Mouse (Mus musculus): ENCODE measurements around the gene Tgfbrap1.
"Not testable (repeated sequence)": the region's sequence is repeated elsewhere in the genome, so short reads cannot be mapped to it uniquely, and the experiment has no call there.

Gene Tgfbrap1

DNA sequence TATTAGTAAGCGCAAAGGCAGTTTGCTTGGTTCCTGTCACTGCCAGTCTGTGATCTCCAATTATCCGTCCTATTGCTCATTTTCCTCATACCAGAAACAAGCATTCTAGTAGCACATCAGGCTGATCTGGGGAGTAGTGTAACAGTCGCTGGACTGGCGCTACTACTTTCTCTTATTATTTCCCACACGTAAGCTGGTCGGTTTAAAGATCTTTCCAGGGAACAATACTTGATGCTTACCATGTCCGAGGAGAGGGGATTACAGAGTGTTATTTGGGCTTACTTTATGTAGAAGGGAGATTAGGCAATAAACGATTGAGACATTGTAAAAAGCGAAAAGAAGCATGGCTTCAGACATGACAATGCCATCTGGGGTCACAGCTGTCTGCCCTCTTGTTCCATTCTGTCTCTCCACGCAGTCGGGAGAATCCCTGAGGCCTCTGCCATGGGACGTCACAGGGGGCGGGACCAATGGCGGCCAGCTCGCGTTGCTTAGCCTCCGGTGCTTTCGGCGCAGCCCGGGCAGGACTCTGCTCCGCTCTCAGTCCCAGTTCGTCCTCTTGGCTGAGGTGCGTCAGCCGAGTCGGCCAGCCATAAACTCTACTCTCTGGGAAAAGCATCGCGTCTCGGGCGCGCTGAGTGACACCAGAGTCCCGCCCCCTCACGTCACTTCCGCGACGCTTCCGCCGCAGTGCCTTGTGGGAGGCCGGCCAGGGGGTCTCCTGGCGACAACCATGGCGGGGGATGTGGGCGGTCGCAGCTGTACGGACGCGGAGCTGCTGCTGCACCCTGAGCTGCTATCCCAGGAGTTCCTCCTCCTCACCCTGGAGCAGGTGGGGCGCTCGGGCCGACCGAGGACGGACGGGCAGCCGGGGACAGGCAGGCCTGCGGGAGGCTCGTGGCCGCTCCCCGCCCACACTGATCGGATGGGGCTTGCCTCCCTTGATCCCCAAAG, at the start of gene Tgfbrap1, which contains the start of gene AI597479:
TSS of gene Tgfbrap1 (minus strand) at position 607 of the 954 bp plus-strand sequence.
TSS of gene AI597479 (plus strand) at position 680 of the 954 bp plus-strand sequence.
- DNase-seq (ENCODE audit: low spot score) = peak; percentile 88

DNA sequence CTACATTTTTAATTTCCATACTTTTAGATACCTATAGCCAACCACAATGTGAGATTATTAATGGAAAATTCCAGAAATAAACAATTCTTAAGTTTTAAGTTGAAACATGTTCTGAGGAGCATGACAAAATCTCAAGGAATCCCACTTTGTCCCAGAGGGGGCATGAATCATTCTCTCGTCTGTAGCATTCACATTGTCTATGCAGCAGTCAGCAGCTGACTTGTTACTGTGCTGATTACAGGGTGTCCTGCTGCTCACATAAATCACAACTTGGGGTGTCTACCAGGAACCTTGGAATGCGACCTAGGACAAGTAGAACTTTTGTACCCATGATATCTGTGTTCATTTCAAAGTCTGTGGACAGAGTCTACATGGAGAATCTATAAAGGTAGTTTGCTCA, 49.0 kb upstream of the Tgfbrap1 start:
- DNase-seq (ENCODE audit: low spot score) = no peak

DNA sequence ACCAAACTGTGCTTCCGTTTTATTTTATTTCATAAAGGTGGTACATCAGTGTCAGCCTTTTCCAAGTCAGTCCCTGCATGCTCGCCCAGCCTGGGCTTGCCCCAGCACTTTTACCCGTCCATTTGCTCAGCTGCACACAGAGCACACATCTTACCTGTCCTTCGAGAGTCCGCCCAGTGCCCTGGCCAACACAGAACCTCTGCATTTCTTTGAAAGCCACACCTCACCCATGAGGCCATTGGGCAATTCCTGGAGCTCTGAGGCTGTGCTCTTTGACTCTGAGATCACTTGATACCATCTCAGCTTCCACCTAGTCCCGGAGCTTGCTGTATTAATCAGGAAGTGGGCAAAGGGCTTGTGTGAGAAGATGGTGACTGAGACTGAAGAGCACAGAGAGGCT, 47.0 kb upstream of the Tgfbrap1 start:
- no peak for DNase-seq (ENCODE audit: low spot score)

DNA sequence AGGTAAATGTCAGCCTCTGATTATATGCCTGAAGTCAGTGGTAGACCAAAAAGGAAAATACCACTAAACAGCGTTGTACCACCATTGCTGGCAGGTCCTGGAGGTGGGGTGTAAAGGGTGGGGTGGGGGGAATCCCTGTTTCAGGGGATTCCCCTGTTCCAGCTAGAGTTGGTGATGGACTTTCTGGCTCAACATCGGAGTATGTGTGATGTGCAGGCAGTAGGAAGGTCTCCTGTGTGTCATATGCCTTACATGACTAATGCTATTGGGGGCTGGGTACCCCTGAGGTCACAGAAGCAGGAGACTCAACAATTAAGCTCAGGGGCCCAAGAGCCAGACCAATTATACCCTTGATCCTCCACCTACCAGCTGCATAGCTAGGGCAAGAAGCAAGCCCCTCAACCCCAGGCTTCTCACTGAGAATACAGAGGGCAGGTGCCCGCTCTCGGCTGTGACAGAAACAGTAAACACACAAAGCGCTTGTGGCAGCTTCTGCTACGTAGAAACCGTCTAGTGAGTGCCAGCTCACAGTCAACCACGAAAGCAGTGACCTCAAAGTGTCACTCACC, 46.0 kb upstream of the Tgfbrap1 start:
- no peak for DNase-seq (ENCODE audit: low spot score)

DNA sequence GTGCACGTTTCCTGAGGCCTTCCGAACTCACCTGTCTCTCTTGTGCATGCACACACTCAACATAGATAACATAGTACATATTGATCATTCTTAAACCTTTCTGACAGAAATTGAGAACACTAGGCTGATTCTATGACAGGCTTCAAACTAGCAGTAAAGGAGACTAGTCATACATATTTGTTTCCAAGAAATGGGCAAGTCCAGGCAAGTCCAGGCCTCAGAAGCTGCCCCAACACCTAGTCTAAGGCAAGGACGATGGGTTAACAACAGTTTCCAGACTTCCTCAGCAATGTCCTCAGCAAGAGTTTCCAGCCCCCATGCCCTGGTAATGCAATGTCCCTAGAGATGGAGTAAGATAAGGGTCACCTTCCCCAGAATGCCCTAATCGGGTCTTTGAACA, 45.4 kb upstream of the Tgfbrap1 start:
- DNase-seq (ENCODE audit: low spot score) = no peak

DNA sequence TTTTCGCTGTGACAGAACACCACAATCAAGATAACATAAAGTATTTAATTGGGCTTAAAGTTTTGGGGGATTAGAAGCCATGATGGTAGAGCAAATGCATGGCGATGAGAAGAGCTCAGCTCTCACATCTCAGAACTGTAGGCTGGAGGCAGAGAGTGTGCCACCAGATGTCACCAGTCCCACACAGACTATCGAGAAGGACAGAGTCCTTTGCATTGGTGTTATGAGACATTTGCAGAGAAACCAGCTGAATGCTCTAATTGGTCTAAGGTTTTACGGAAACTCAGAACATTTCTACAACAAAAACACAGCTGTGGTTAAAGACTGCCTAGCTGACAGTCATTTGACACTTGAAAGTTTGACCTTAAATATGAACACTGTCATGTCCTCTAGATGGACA, 44.8 kb upstream of the Tgfbrap1 start:
- no peak for DNase-seq (ENCODE audit: low spot score)

DNA sequence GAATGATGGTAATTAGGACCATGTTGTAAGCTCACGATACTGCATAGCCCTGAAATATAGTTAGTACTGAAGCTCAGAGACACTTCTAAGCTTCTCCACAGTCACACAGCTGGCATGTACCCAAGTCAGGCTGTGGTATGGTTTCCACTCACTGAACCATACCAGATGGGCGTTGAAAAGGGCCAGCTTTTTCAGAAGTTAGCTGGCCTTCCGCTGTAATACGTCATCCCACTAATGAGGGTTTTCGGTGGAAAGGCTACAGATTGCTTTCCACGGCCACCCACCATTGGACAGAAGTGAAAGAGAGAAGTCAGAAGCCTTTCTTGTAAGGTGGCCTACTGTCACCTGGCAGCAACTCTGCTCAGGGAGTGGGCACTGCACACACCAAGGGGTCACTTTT, 44.4 kb upstream of the Tgfbrap1 start:
- no peak for DNase-seq (ENCODE audit: low spot score)

DNA sequence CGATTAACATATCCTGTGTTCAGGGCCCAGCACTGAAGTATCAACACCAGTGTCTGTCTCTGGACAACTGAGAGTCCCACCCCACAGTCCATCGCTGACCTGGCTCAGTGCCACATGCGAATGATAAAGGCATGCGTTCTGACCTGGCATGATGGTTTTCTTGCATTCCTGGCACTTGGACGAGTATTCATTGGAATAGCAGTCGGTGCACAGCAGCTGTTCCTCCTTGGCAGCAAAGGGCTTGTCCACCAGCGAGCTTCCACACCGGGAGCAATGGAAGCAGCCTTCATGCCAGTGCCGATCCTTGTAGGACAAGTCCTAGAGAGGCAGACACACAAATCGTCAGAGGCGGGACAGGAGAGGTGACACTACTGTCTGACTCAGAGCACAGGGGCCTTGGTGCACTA, 43.1 kb upstream of the Tgfbrap1 start:
- DNase-seq (ENCODE audit: low spot score) = no peak

DNA sequence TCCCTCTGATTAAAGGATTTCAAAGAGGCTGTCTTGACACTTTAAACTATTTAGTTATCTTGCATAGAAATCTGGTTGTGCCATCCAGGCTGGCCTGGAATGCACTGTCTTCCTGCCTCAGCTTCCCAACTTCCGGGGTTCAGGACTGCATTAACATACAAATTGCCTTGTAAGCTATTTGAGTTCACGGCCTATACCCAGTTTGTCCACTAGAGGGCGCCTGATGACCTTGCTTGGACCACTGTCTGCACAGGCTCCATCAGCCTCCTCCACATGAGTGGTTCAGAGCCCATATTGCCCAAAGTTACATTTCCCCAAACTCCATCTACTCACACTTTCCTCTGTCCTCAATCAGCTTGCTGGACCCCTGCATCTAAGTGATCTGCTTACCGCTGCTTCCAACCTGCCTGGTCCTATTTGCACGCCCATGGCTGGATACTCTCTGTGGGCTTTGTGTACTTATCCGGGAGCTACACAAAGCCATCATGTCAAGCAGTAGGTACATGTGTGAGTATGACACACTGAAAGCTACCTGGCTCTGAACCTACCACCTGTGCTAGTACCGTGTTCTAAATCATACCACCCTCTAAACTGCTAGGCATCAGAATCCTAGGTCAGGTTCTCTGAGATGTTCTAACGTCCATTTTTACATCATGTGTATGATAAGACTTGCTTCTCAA, 41.3 kb upstream of the Tgfbrap1 start:
- DNase-seq (ENCODE audit: low spot score) = peak; percentile 65

DNA sequence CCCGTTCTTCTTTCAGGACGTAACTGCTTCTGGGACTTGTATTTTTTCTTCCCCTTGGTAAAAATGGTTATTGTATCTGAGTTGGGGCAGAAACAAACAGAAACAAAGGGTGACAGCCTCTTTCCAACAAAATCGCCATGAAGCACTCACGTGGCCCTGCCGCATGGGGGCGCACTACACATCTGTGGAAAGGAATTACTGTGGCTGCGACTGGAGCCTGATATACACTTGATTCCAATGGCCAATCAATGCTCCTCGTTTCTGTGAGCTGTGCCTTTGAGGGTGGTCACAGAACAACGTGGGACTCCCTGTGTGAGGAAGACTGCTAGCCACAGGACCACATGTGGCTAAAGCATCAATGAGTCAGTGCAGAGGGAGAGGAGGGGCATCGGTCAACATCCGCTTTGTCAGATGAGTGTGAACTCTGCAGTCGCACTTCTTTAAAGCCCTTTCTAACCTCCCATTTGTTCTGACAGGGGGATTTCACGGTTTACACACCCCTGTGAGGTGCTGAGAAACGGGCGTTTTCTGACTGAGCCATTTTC, 39.9 kb upstream of the Tgfbrap1 start:
- DNase-seq (ENCODE audit: low spot score) = no peak

DNA sequence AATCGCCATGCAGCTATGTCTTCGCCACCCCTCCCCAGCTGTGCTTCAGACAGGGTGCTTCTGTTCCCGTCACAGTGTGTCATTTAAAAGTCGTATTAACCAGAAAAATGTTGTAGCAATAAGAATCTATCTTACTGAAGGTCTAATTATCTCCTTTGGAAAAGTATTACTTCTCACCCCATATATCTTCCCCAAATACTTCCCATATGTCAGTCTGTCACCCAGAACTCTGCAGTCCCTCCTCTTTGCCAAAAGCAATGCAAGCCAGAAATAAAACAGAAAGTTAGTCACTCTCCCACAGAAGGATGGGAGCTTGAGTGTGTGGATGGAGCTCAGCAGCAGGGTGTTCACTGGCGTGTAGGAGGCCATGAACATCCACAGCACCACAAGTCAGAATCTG, 38.9 kb upstream of the Tgfbrap1 start:
- DNase-seq (ENCODE audit: low spot score) = no peak

DNA sequence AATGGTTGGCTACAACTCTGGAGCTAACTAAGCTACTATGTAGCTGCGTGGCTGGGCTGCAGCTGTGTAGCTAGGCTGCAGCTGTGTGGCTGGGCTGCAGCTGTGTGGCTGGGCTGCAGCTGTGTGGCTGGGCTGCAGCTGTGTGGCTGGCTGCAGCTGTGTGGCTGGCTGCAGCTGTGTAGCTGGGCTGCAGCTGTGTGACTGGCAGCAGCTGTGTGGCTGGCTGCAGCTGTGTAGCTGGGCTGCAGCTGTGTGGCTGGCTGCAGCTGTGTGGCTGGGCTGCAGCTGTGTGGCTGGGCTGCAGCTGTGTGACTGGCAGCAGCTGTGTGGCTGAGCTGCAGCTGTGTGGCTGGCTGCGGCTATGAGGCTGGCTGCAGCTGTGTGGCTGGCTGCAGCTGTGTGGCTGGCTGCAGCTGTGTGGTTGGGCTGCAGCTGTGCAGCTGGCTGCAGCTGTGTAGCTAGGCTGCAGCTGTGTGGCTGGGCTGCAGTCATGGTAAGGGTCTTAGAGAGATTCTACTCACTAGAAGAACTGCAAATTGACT, 38.1 kb upstream of the Tgfbrap1 start:
- not testable (repeated sequence) for DNase-seq (ENCODE audit: low spot score)

DNA sequence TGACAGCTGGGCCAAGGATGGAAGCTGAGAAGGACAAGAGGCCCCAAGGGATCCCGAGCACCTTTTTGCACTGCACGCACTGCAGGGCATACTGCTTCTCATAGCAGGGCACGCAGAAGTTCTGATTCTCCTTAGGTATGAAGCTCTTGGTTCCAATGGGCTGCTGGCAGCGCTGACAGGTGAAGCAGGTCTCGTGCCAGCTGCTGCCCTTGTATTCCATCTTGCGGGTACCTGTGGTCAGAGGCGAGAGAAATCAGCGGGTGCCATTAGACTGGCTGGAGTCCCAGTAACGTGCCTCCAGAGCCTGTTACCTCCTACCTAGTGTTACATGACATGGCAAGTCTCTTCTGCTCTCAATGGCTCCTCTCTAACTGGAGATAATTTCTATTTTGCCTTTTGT, 33.2 kb upstream of the Tgfbrap1 start:
- DNase-seq (ENCODE audit: low spot score) = no peak

DNA sequence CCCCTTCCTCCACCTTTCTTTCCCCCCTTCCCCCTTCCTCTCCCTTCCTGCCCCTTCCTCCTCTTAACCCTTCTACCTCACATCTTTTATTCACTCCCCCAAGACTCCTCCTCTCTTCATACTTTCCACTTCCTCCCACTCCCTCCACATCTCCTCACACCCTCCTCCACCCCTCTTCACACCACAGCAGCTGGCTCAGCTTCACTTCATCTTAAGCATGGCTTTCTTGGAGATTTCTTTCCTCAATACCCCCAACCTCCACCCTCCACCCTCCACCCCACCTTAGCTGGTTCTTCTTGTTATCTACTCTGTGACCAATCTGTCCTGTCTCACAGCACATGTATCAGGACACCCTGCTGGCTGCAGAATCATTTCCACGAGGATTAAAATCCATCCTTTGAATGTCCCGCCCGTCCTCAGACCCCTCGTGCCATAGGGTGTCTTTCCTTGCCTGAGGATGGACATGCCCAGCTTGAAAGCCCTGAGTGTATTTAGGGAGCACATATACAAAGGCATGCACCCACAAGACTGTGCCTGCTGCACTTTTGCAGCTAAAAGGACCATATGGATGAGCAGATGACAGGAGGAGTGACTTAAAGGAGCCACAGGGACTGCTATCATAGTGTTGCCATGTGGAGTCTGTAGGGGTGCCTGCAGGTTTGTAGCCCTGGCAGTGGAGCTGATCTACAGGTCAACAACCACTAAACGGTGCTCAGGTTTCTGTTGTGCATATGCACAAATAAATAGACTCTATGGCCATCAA, 32.0 kb upstream of the Tgfbrap1 start:
- no peak for DNase-seq (ENCODE audit: low spot score)

DNA sequence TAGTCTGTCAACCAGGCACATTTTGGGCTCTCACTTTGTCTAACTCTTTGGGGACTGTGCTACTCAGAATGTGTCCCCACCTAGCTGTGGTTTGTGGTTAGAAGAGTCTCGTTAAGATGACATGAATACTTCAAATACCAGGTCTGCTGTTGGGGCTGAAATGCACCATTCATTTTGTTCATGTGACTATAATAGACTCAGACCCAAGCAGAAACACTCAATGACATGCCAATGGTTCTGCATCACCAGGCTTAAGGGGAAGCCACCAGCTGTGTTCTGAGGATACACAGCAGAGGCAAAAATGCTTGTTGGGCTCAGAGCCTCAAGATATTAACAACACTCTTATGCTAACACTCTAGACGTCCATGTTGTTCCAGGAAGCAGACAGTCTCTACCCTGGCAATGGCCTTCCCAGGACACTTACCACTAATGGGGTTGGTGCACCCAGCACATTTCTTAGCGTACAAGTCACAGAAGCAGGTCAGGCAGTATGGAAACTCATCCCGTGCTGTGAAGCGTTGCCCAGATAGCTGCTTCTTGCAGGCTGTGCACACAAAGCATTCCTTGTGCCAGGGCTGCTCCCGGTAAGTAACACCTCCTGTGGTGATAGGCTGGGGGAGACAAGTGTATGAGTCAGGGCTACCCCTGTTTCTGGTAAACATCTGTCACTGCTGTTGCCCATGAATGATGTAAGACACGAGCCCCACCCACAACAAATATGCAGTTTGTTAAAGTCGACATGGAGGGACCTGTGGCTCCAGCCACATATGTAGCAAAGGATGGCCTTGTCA, 29.6 kb upstream of the Tgfbrap1 start:
- no peak for DNase-seq (ENCODE audit: low spot score)

DNA sequence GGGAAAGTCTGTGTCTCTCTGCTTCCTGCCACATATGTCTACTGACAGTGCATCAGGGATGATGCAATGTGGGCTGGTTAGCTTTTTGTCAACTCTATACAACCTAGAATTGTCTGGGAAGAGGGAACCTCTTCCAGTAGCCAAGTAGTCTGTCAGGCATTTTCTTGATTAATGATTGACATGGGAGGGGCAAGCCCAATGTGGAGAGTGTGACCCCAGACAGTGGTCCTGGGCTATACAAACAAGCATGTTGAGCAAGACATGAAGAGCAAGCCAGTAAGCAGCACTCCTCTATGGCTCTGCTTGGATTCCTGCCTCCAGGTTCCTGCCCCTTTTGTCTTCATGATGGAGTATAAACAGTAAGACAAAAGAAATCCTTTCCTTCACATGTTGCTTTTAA, 28.8 kb upstream of the Tgfbrap1 start:
- DNase-seq (ENCODE audit: low spot score) = no peak

DNA sequence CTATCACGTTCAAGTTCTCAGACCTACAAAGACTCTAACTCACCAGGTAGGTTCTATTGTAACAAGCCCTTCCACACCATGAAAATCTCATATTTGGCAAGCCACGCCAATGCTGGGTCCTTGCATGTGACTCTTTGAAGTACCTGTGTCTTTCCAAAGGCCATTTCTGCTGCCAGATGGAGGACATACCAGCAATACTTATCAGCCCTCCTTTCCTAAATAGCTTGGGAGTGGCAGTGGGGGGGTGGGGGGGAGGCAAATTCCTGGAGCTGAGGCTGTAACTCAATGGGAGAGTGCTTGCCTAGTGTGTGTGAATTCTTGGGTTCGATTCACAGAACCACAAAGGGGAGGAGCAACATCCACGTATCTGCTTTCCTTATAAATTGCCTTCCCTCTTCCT, 26.3 kb upstream of the Tgfbrap1 start:
- no peak for DNase-seq (ENCODE audit: low spot score)

DNA sequence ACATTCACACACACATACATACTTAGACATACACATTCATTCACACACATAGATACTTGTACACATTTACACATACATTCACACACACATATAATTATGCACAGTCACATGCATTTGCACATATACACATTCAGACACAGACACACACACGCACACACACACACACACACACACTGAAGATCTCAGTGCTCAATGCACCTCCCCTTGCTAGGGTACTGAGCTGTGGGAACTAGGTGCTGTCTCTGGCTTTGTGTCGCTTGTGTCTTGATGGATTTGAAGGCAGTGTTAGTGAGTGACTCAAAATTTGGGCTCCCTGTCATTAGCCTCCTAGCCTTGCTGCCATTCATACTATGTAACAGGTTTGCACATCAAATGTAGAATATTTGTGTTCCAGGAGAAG, 24.2 kb upstream of the Tgfbrap1 start:
- DNase-seq (ENCODE audit: low spot score) = no peak

DNA sequence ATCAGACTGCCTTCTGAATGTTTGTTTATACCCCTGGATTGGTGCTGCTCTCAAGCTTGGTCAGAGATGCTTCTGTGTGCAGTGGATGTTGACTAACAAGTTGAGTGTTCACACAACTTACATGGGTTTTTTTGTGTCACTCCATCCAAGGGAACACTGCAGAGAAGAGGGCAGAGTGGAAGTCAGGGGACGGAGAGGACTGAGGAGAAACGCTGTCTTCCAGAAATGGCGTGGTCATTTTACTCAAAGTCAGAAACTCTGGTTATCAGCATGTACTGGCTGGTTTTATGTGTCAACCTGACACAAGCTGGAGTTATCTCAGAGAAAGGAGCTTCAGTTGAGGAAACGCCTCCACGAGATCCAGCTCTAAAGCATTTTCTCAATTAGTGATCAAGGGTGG, 22.5 kb upstream of the Tgfbrap1 start:
- no peak for DNase-seq (ENCODE audit: low spot score)

DNA sequence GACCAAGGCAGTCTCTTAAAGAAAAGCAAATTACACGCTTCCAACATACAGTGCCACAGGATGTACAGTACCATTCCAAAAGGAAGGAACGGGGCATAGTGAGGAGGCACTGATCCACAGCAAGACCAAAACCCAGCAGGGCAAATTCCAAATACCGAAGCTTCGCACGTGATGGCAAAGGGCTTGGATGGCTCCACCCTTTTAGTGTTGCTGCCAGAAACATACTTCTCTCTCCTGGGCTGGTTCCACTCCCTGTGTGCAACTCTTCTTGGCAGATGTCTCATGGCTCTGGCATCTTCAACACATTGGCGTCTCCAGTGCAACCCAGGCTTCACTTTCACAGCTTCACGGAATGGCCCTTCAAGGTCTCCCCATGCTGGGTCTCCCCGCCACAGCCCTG, 19.0 kb upstream of the Tgfbrap1 start:
- DNase-seq (ENCODE audit: low spot score) = no peak

DNA sequence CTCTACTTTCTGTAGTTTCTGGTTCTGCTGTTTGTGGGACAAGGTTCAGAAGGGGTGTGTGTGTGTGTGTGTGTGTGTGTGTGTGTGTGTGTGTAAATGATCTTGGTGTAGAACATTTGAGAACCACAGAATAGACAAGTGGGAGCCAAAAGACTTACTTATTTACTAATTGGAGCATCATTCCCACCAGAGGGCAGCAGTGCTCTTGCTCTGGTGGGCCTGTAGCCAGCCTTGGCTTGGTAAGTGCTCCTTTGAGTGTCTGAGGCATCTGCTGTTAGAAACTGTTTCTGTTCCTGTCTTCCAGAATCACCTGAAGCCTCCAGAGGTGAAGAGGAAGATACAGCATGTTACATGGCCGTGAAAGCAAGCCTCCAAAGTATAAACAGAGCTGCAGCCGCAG, 14.4 kb upstream of the Tgfbrap1 start:
- no peak for DNase-seq (ENCODE audit: low spot score)
